Mouse (Mus musculus) hindbrain, embryonic 11.5 days (tissue): ENCODE data around the gene B4galt1. TPM values are rescaled to one million over a fixed set of nuclear protein-coding genes. Genes with fewer than 3 reads are reported as not detected.

Source experiments
- ATAC-seq: fragments of 200-750 bp; cut with Nextera tagmentation; 2 replicates; pipeline ENCODE4 v1.8.0; 2017; ENCODE audit warnings: mild to moderate bottlenecking, moderate TSS enrichment, moderate library complexity; ENCODE audit not compliant: low FRiP score
- DNase-seq: peaks from one replicate; pipeline ENCODE4 v3.0.0-alpha.2; 2015; ENCODE audit warnings: low spot score
- H3K27ac ChIP-seq: fragments of 300-500 bp; sonication (generic); 2 replicates; pipeline ENCODE4 v1.5.1; 2014; ENCODE audit warnings: mild to moderate bottlenecking, low read depth, low read length
- H3K27me3 ChIP-seq: fragments of 300-500 bp; sonication (generic); 2 replicates; pipeline ENCODE4 v1.6.1; 2014; ENCODE audit warnings: mild to moderate bottlenecking, low read length, moderate library complexity, mixed read lengths; ENCODE audit not compliant: control insufficient read depth, insufficient read depth
- H3K36me3 ChIP-seq: fragments of 300-500 bp; sonication (generic); 2 replicates; pipeline ENCODE4 v1.6.1; 2014; ENCODE audit warnings: mild to moderate bottlenecking, low read length, moderate library complexity, mixed read lengths; ENCODE audit not compliant: control insufficient read depth, insufficient read depth
- H3K4me1 ChIP-seq: fragments of 300-500 bp; sonication (generic); replicated peaks from 2 replicates; pipeline ENCODE4 v1.6.1; 2014; ENCODE audit warnings: low read length, mixed read lengths; ENCODE audit not compliant: control insufficient read depth, insufficient read depth
- H3K4me2 ChIP-seq: fragments of 300-500 bp; sonication (generic); replicated peaks from 2 replicates; pipeline ENCODE4 v1.6.1; 2014; ENCODE audit warnings: mild to moderate bottlenecking, low read depth, low read length
- H3K4me3 ChIP-seq: fragments of 300-500 bp; sonication (generic); 2 replicates; pipeline ENCODE4 v1.5.1; 2014; ENCODE audit warnings: low read depth, low read length
- H3K9ac ChIP-seq: fragments of 300-500 bp; sonication (generic); 2 replicates; pipeline ENCODE4 v1.6.1; 2014; ENCODE audit warnings: low read depth, low read length
- H3K9me3 ChIP-seq: fragments of 300-500 bp; sonication (generic); 2 replicates; pipeline ENCODE4 v1.6.1; 2016; ENCODE audit warnings: low read length; ENCODE audit not compliant: control insufficient read depth
- WGBS: fragments of 180-500 bp; shearing (Covaris S2); extraction: QIAGEN DNeasy Blood & Tissue Kit; methylation state at CpG from one replicate; pipeline ENCODE4 v1.1.7; 2014; 5-methylcytosine and 5-hydroxymethylcytosine counted together
- polyA plus RNA-seq: library from polyadenylated mRNA; unstranded; fragments of >200 nt; fragmentation: Nextera tagmentation; extraction: Ambion mirVana; gene quantifications from 2 replicates; pipeline ENCODE4 v1.2.1, GENCODE M21; 2014

The B4galt1 gene
- polyA plus RNA-seq, 1 experiment from 2014 or later, result 16.2 TPM

DNA sequence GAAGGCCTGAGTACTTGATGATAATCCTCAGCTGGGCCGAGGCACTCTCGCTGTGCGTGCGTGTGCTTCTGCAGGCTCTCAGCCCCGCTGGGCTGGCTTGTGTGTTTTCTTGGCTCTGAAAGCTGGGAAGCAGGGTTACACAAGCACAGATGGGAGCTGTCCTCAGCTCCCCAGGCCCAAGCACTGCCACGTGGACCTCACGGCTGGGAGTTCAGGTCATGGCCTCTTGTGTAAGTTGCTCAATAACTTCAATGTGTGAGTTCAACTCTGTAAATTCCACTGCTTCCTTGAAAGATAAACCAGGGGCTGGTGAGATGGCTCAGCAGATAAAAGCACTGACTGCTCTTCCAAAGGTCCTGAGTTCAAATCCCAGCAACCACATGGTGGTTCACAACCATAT lies 24.9 kb downstream of the B4galt1 start:
- Histone ChIP-seq H3K36me3 (no peaks in the 10 kb centered on the region), H3K9ac (no peak overlapping the region), H3K4me1 (no peaks in the 10 kb centered on the region), H3K4me2 (no peak overlapping the region), H3K9me3 (no peaks in the 10 kb centered on the region), H3K4me3 (no peak overlapping the region), H3K27ac (no peak overlapping the region), H3K27me3 (no peaks in the 10 kb centered on the region)
- peak; percentile 11 for DNase-seq
- ATAC-seq, result no peak
- 75% methylated on average over 7 of the region's 7 CpGs for WGBS

DNA sequence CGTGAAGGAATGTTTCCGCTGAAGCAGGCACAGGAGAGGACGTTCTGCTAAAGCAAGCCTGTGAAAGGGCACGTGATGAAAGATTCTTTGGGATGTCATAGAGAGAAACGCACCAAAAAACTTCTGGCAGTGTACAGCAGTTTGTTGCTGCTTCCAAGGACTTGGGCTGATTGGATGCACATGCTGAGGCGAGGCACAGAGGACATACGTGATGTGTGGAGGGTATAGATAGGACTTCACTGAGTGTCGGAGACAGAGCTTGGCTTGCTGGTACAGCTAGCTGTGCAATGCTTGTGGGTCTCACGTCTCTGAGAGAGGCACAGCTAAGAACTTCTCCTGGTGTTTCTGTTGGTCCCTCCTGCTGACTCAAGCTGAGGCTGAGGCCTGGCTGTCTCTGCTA lies 25.9 kb downstream of the B4galt1 start:
- no peaks in the 10 kb centered on the region for H3K4me1 ChIP-seq
- WGBS, result 92% methylated on average over 9 of the region's 9 CpGs
- H3K9ac ChIP-seq, result no peak overlapping the region
- H3K27me3 ChIP-seq, result no peaks in the 10 kb centered on the region
- DNase-seq, result no peak
- no peak for ATAC-seq
- H3K36me3 ChIP-seq, result no peaks in the 10 kb centered on the region
- no peak overlapping the region for H3K4me3 ChIP-seq
- H3K27ac ChIP-seq, result no peak overlapping the region
- H3K4me2 ChIP-seq, result no peak overlapping the region
- H3K9me3 ChIP-seq, result no peaks in the 10 kb centered on the region

DNA sequence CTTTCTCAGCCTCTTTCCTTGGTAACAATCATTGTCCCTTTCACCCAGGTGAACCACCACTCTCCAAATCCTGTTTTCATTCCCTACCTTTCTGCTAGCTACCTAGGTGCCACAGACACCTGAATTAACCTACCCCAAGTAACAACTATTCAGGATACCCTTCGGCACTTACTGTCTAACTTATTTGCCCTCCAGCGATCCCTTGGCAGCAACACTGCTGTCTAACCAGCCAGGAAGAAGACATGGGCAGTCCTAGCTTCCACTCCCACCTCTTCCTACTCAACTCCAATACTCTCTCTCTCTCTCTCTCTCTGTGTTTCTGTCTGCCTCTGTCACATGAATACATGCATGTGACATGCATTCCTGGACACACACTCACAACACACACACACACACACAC lies 27.0 kb downstream of the B4galt1 start:
- Histone ChIP-seq H3K27me3 (no peaks in the 10 kb centered on the region), H3K4me3 (no peak overlapping the region), H3K9ac (no peak overlapping the region), H3K36me3 (no peaks in the 10 kb centered on the region), H3K27ac (no peak overlapping the region), H3K4me1 (no peaks in the 10 kb centered on the region), H3K9me3 (no peaks in the 10 kb centered on the region), H3K4me2 (no peak overlapping the region)
- 84% methylated on average over 2 of the region's 2 CpGs for WGBS
- ATAC-seq (no peak), DNase-seq (no peak)

DNA sequence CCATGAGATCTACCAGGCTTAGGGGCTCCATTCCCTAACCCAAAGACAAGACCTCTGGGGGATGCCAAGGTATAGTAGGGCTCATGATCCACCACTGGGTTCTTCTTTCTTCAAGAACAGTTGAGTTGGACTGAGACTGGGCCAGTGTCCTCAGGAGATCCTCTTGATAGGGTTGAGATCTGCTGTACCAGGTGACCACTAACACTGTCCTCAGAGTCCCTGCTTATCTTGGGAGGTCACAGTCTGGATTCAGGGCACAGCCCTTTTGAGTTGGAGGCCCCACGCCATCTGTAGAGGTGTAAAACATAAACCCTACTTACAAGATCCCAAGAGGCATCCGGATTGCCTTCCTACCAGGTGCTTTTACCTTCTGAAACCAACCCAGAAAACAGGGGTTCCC lies 27.8 kb downstream of the B4galt1 start:
- H3K9me3 ChIP-seq, result no peaks in the 10 kb centered on the region
- no peak overlapping the region for H3K27ac ChIP-seq
- H3K9ac ChIP-seq, result no peak overlapping the region
- H3K4me1 ChIP-seq, result no peaks in the 10 kb centered on the region
- no peak overlapping the region for H3K4me3 ChIP-seq
- no peak for ATAC-seq
- 97% methylated on average over 2 of the region's 2 CpGs for WGBS
- H3K36me3 ChIP-seq, result no peaks in the 10 kb centered on the region
- no peak for DNase-seq
- no peaks in the 10 kb centered on the region for H3K27me3 ChIP-seq
- H3K4me2 ChIP-seq, result no peak overlapping the region

DNA sequence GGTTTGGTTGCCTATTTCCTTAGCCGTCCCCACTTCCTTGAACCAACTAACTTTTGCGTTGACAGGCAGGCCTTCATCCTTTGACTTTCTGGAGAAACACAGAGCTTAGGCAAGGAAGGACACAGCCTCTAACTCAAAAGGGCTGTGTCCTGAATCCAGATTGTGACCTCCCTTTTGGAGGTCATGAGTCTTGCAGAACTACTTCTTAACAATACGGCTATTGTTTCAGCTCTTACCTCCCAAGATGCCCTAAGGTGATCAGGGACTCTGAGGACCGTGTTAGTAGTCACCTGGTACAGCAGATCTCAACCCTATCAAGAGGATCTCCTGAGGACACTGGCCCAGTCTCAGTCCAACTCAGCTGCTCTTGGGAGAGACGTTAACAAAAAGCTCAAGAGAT lies 28.7 kb downstream of the B4galt1 start:
- Histone ChIP-seq H3K36me3 (no peaks in the 10 kb centered on the region), H3K4me2 (no peak overlapping the region), H3K9me3 (no peaks in the 10 kb centered on the region), H3K27me3 (no peaks in the 10 kb centered on the region), H3K27ac (no peak overlapping the region), H3K4me3 (no peak overlapping the region), H3K9ac (no peak overlapping the region), H3K4me1 (no peaks in the 10 kb centered on the region)
- WGBS, result 77% methylated on average over 5 of the region's 5 CpGs
- DNase-seq (no peak), ATAC-seq (no peak)

DNA sequence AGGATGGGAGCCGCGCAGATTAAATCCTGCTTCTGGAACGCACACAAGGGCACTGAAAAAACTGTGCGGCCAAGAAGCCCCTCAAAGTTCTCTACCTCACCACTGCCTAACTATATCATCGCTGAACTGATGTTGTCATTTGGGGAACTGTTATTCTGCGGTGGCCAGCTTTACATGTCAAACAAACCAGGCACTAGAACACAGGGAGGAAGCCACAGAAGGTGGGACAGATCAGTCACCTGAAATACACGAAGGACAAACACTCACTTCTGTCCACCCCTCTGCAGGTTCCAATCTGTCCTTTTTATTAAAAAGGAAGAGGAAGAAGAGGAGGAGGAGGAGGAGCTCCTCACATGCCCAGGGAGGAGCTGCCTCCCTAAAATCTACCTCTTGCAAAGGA lies 29.3 kb downstream of the B4galt1 start:
- ATAC-seq, result no peak
- 93% methylated on average over 7 of the region's 7 CpGs for WGBS
- Histone ChIP-seq H3K9ac (no peak overlapping the region), H3K36me3 (no peaks in the 10 kb centered on the region), H3K4me2 (no peak overlapping the region), H3K27ac (no peak overlapping the region), H3K9me3 (no peaks in the 10 kb centered on the region), H3K4me1 (no peaks in the 10 kb centered on the region), H3K27me3 (no peaks in the 10 kb centered on the region), H3K4me3 (no peak overlapping the region)
- no peak for DNase-seq

DNA sequence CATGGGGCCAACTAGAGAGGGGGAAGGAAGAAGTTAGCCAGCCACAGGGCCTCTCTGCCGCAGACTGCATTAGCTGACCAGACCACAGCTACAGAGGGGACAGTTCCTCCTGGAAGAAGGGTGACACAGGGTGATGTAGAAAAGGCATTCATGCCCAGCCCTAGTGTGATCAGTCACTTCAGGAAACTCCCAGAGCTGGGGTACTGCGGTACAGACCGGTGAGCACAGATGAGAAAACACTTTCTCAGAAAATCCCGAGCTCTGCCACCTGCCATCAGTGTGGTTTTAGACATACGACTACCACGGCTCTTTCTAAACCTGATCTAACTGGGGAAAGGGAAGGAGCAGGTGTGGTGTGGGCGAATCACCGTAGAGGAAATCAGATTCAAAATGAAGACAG lies 30.1 kb downstream of the B4galt1 start:
- ATAC-seq (no peak), DNase-seq (no peak)
- Histone ChIP-seq H3K27ac (no peak overlapping the region), H3K27me3 (no peaks in the 10 kb centered on the region), H3K36me3 (no peaks in the 10 kb centered on the region), H3K4me1 (no peaks in the 10 kb centered on the region), H3K9ac (no peak overlapping the region), H3K9me3 (no peaks in the 10 kb centered on the region), H3K4me3 (no peak overlapping the region), H3K4me2 (no peak overlapping the region)
- 84% methylated on average over 8 of the region's 8 CpGs for WGBS

DNA sequence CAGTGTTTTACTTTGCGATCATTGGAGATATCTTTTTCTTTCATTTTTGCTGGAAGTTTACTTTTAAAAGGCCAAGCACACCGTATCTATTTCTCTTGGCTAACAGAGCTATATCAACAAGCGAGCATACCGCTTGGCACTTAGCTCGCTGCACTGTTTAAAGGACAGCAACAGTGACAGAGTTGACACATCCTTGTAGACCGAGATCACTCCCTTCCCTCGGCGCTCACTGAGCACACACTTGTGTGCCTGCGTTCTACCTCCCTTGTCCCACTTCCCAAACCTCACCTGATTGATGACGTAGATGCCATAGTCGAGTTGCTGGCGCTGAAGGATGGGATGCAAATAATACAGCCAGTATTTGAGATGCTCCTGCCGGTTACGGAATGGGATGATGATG lies 30.7 kb downstream of the B4galt1 start:
- ATAC-seq, result no peak
- WGBS, result 93% methylated on average over 14 of the region's 14 CpGs
- H3K4me3 ChIP-seq, result no peak overlapping the region

DNA sequence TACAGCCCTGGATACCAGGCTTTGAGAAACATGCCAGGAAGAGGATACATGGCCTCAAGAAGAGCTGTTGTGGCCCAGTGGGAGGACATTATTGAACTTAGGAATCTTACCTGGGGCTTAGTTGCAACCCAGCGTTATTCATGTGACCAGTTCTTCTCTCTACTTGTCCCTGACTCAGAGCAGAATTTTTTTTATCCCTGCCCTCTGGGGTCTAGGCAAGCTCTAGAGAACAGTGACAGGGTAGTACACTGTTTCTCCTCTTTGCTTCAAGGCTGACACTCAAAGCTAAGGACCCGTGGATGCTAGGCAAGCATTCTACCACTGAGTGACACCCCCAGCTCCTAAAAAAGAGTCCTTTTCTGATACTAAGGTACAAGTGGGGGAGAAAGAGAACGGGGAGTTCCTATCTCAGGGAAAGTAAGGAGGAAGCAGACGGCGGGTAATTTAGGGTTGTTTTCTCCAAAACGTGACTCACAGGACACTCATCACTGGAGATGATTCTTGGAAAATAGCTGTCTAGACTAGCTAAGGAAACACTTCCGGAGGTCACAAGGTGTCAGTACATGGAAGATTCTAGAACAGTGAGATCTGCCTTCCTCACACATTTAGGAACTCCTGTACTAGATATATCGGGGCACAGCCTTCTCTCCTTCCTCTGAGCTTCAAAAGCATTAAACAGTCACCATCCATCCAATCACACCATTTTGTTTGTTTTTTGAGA lies 32.3 kb downstream of the B4galt1 start:
- Histone ChIP-seq H3K27me3 (no peaks in the 10 kb centered on the region), H3K4me3 (no peak overlapping the region), H3K4me1 (no peaks in the 10 kb centered on the region), H3K9me3 (no peaks in the 10 kb centered on the region), H3K4me2 (no peak overlapping the region), H3K9ac (no peak overlapping the region), H3K27ac (no peak overlapping the region), H3K36me3 (no peaks in the 10 kb centered on the region)
- DNase-seq, result no peak
- ATAC-seq, result no peak
- WGBS, result 95% methylated on average over 8 of the region's 8 CpGs

More for the DNA sequence above, 30.7 kb downstream of the B4galt1 start:
- no peak for DNase-seq
- no peak overlapping the region for H3K4me2 ChIP-seq
- no peak overlapping the region for H3K27ac ChIP-seq
- no peak overlapping the region for H3K9ac ChIP-seq
- H3K4me1 ChIP-seq, result no peaks in the 10 kb centered on the region
- no peaks in the 10 kb centered on the region for H3K36me3 ChIP-seq
- H3K9me3 ChIP-seq, result no peaks in the 10 kb centered on the region
- H3K27me3 ChIP-seq, result no peaks in the 10 kb centered on the region
